Mouse (Mus musculus) liver, embryonic 15.5 days (tissue): ENCODE data around the gene Lst1. TPM values are rescaled to one million over a fixed set of nuclear protein-coding genes. Genes with fewer than 3 reads are reported as not detected.
A peak's percentile ranks its signal among the peaks of the same experiment; 100 is the strongest.
"Not testable (repeated sequence)": the region's sequence is repeated elsewhere in the genome, so short reads cannot be mapped to it uniquely, and the experiment has no call there.

Experiments
- ATAC-seq: fragments of 200-750 bp; cut with Nextera tagmentation; 2 replicates; pipeline ENCODE4 v1.8.0; 2017; ENCODE audit warnings: moderate number of reproducible peaks, mild to moderate bottlenecking, moderate library complexity; ENCODE audit not compliant: insufficient read depth
- H3K27ac ChIP-seq: fragments of 300-500 bp; sonication (generic); replicated peaks from 2 replicates; pipeline ENCODE4 v1.5.1; 2015; ENCODE audit warnings: mild to moderate bottlenecking, inconsistent platforms
- H3K27me3 ChIP-seq: fragments of 300-500 bp; sonication (generic); 2 replicates; pipeline ENCODE4 v1.6.1; 2015; ENCODE audit warnings: mild to moderate bottlenecking, inconsistent platforms
- H3K36me3 ChIP-seq: fragments of 300-500 bp; sonication (generic); replicated peaks from 2 replicates; pipeline ENCODE4 v1.6.1; 2015; ENCODE audit warnings: moderate library complexity, mild to moderate bottlenecking, inconsistent platforms
- H3K4me1 ChIP-seq: fragments of 300-500 bp; sonication (generic); replicated peaks from 2 replicates; pipeline ENCODE4 v1.6.1; 2015; ENCODE audit warnings: inconsistent platforms
- H3K4me2 ChIP-seq: fragments of 300-500 bp; sonication (generic); 2 replicates; pipeline ENCODE4 v1.6.1; 2015; ENCODE audit warnings: moderate library complexity, mild to moderate bottlenecking, inconsistent platforms
- H3K4me3 ChIP-seq: fragments of 300-500 bp; sonication (generic); replicated peaks from 2 replicates; pipeline ENCODE4 v1.5.1; 2015; ENCODE audit warnings: mild to moderate bottlenecking, inconsistent platforms
- H3K9ac ChIP-seq: fragments of 300-500 bp; sonication (generic); 2 replicates; pipeline ENCODE4 v1.6.1; 2015; ENCODE audit warnings: moderate library complexity, mild to moderate bottlenecking, inconsistent platforms
- H3K9me3 ChIP-seq: fragments of 300-500 bp; sonication (generic); replicated peaks from 2 replicates; pipeline ENCODE4 v1.6.1; 2016; ENCODE audit warnings: inconsistent platforms
- WGBS: fragments of 180-500 bp; shearing (Covaris S2); methylation state at CpG from one replicate; pipeline ENCODE4 v1.1.7; 2015; ENCODE audit warnings: mixed read lengths; ENCODE audit not compliant: insufficient replicate concordance; 5-methylcytosine and 5-hydroxymethylcytosine counted together
- polyA plus RNA-seq: library from polyadenylated mRNA; unstranded; fragments of >200 nt; fragmentation: Nextera tagmentation; extraction: Ambion mirVana; gene quantifications from 2 replicates; pipeline ENCODE4 v1.2.1, GENCODE M21; 2015

Gene Lst1
- 40.1 and 40.2 TPM in 2 replicates for polyA plus RNA-seq

DNA sequence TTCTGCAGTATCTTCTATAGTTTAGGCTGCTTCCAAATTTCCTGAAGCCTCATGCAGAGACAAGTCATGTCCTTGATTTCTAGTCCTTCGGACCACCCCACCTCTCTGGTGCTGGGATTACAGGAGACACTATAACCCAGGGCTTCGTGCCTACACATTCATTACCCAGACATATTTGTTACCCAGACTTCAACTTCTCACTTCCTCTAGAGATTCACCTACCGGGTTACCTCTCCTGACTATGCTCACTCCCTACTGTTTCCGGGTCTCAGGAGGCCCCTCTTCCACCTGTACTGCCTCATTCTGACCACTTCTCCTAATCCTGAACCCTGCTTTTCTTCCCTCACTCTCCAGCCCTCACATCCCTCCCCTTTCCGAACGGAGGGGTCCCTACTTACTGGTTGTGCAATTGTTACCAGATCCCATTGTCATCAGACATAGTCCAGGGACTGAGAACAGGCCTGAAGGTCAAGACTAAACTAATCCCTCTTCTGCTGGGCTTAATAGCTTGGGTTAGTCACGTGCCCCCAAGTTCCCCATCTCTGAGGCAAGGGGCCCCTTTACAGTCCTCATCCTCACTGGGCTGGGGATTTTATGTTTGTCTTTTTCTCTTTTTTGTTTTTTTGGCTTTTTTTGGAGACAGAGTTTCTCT, at the start of gene Lst1:
Lst1 (minus strand) TSS at position 481 of the 652 bp plus-strand sequence.
- H3K4me3 ChIP-seq: peak within 1 kb of the TSS; percentile 54
- whole genome bisulfite sequencing: 31% methylated on average over 7 of the region's 7 CpGs
- H3K4me2 ChIP-seq: peak within 1 kb of the TSS; percentile 21
- no peaks in the 10 kb centered on the region for H3K9me3 ChIP-seq
- H3K36me3 ChIP-seq: no peaks in the 10 kb centered on the region
- peaks cover 29% of the 10 kb centered on the region for H3K4me1 ChIP-seq
- no peak for ATAC-seq
- H3K27me3 ChIP-seq: no peaks in the 10 kb centered on the region
- H3K27ac ChIP-seq: peak within 1 kb of the TSS; percentile 74
- H3K9ac ChIP-seq: no peak within 1 kb of the TSS

DNA sequence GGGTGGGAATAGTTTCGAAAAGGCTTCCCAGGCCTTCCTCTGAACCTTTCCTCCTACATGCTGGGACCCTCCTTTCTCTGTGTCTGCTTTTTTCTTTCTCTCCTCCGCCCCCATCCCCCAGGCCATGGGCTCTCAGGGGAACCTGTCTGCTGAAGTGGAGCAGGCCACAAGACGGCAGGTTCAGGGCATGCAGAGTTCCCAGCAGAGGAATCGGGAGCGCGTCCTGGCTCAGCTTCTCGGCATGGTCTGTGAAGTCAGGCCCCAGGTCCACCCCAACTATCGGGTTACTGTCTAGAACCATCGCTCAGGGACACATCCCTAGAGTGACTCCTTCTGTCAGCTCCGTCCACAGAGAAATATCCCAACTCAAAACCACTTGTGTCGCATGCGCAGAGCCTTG, 49.3 kb upstream of the Lst1 start:
- peaks cover 51% of the 10 kb centered on the region for H3K4me1 ChIP-seq
- no peak for ATAC-seq
- WGBS: 77% methylated on average over 12 of the region's 12 CpGs

GRCm38 (mm10) chr17:35236996-35237395, 48.8 kb upstream of the Lst1 start:
- H3K4me1 ChIP-seq: peaks cover 56% of the 10 kb centered on the region
- no peak overlapping the region for H3K4me3 ChIP-seq
- no peak overlapping the region for H3K27ac ChIP-seq
- ATAC-seq: no peak
- H3K9me3 ChIP-seq: no peaks in the 10 kb centered on the region
- H3K9ac ChIP-seq: no peak overlapping the region
- peak overlapping the region; percentile 95; the same call in 1 of the 2 replicates for H3K4me2 ChIP-seq
- no peaks in the 10 kb centered on the region for H3K27me3 ChIP-seq
- WGBS: 81% methylated on average over 9 of the region's 9 CpGs
- peaks cover 13% of the 10 kb centered on the region; the same call in 1 of the 2 replicates for H3K36me3 ChIP-seq

More for the DNA sequence above, 49.3 kb upstream of the Lst1 start:
- no peak overlapping the region for H3K4me2 ChIP-seq
- H3K4me3 ChIP-seq: no peak overlapping the region
- H3K27ac ChIP-seq: no peak overlapping the region
- H3K27me3 ChIP-seq: no peaks in the 10 kb centered on the region
- peaks cover 13% of the 10 kb centered on the region; the same call in 1 of the 2 replicates for H3K36me3 ChIP-seq
- H3K9me3 ChIP-seq: no peaks in the 10 kb centered on the region
- H3K9ac ChIP-seq: no peak overlapping the region

DNA sequence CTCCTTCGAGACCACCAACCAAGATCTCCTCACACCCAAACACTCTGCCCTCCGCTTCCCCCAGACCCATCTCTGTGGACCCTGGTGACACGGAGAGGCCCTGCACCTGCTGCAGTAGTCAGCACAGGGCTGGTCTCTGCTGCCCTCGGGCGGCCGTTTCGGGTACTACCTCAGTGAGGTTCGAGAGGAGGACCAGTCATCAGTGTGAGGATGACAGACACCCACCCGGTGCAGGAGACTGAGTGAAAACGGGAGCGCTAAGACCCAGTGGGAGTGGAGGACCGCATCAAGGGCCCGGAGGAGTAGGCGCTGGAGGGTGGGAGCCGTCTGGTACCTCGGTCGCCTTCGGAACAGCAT, 48.1 kb upstream of the Lst1 start:
- Histone ChIP-seq H3K9me3 (no peaks in the 10 kb centered on the region), H3K4me3 (peak overlapping the region; percentile 69), H3K27ac (peak overlapping the region; percentile 93), H3K4me2 (peak overlapping the region; percentile 95), H3K4me1 (peaks cover 62% of the 10 kb centered on the region), H3K36me3 (peaks cover 14% of the 10 kb centered on the region), H3K27me3 (no peaks in the 10 kb centered on the region), H3K9ac (peak overlapping the region; percentile 78)
- ATAC-seq: peak; percentile 61
- under 1% methylated on average over 18 of the region's 18 CpGs for WGBS

- Histone ChIP-seq H3K27ac (peak within 1 kb of the TSS; percentile 93), H3K36me3 (peaks cover 19% of the 10 kb centered on the region), H3K27me3 (no peaks in the 10 kb centered on the region), H3K4me2 (peak within 1 kb of the TSS; percentile 95), H3K4me1 (peaks cover 63% of the 10 kb centered on the region), H3K9me3 (no peaks in the 10 kb centered on the region), H3K9ac (peak within 1 kb of the TSS; percentile 78), H3K4me3 (peak within 1 kb of the TSS; percentile 69)
- under 1% methylated on average over 35 of the region's 35 CpGs for WGBS
- peak; percentile 75 for ATAC-seq
Measured at GRCm38 (mm10) chr17:35235614-35236389, 47.6 kb upstream of the Lst1 start, which contains the start of gene Nfkbil1. TSS of gene Nfkbil1 (minus strand) at chr17:35235792.

- Histone ChIP-seq H3K4me3 (peak overlapping the region; percentile 69), H3K9ac (peak overlapping the region; percentile 78), H3K4me1 (peaks cover 57% of the 10 kb centered on the region), H3K9me3 (no peaks in the 10 kb centered on the region), H3K4me2 (peak overlapping the region; percentile 95), H3K27me3 (no peaks in the 10 kb centered on the region), H3K27ac (peak overlapping the region; percentile 93), H3K36me3 (peaks cover 26% of the 10 kb centered on the region)
- WGBS: 1% methylated on average over 31 of the region's 31 CpGs
- 0 out of 2 replicates have a peak, but pooled peaks have one; percentile 2 for ATAC-seq
Measured at GRCm38 (mm10) chr17:35234903-35235302, 46.7 kb upstream of the Lst1 start.

GRCm38 (mm10) chr17:35234090-35234489, 45.9 kb upstream of the Lst1 start:
- H3K4me2 ChIP-seq: peak overlapping the region; percentile 95
- H3K36me3 ChIP-seq: peaks cover 34% of the 10 kb centered on the region
- H3K9me3 ChIP-seq, H3K27me3 ChIP-seq, H3K9ac ChIP-seq, ATAC-seq: not testable (repeated sequence)
- peak overlapping the region; percentile 69 for H3K4me3 ChIP-seq
- peaks cover 54% of the 10 kb centered on the region for H3K4me1 ChIP-seq
- H3K27ac ChIP-seq: peak overlapping the region; percentile 93
- WGBS: 64% methylated on average over 7 of the region's 7 CpGs

DNA sequence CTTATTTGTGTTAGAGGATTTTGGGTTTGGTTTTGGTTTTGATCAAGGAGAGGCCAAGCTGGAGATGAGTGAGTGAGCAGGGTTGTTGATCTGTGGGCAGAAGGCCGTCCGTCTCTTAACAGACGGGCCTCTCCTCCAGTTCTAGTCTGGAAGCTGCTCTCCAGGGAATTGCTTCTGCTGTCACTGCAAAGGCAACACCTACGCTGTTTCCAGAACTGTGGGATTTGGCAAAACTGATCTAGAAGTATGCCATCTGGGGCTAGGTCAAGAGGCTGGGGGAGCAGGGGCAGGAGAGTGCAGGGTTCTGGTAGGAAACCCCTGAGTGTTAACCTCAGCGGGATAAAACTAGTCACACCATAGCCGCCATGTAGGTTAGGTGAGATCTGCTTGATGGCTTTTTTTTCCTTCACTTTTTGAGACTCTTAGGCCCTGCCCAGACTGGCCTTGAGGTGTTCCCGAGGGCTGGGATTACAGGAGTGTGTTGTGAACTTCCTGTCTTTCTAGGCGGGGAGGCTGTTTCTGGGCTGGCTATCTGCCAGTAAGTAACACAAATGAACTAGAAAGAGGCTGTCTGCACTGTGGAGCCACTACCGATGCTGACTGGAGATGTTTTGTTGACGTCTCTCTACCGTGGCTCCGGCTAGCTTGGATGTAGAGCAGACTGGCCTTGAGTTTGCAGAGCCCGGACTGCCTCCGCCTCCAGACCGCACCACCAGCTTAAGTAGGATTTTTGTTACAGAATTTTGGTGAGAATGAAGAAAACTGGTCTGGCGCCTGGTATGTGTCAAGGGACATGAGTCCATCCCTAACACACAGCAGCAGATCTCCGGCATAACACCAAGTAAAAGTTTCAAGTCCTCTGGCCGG, 45.1 kb upstream of the Lst1 start, which contains the start of gene Atp6v1g2:
Atp6v1g2 (plus strand) TSS at position 547 of the 867 bp plus-strand sequence.
- peaks cover 54% of the 10 kb centered on the region for H3K4me1 ChIP-seq
- ATAC-seq: no peak
- H3K9ac ChIP-seq: no peak within 1 kb of the TSS; the same call in 1 of the 2 replicates
- H3K27me3 ChIP-seq: no peaks in the 10 kb centered on the region
- peak within 1 kb of the TSS; percentile 69 for H3K4me3 ChIP-seq
- 62% methylated on average over 18 of the region's 18 CpGs for WGBS
- H3K36me3 ChIP-seq: peaks cover 41% of the 10 kb centered on the region
- H3K9me3 ChIP-seq: no peaks in the 10 kb centered on the region
- peak within 1 kb of the TSS; percentile 93 for H3K27ac ChIP-seq
- peak within 1 kb of the TSS; percentile 95 for H3K4me2 ChIP-seq

DNA sequence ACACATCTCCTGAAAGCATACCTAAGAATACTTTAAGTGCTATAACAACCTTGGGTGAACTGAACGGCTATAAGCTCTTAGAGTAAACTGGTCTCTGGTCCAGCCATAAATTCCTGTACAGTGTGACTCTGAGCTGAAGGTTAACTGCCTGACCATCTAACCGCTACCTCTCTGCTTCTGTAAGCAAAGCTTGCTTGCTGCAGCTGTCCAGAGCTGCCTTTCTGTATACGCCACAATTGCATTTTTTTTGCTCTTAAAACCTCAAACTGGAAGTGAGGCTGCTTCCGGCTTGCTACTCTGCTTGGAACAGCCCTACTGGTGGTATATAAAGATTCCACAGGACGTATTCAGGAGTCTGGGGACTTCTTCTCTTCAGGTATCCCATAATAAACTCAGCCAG, 44.4 kb upstream of the Lst1 start:
- Histone ChIP-seq H3K36me3 (peaks cover 48% of the 10 kb centered on the region), H3K4me3 (peak overlapping the region; percentile 12), H3K9ac (no peak overlapping the region), H3K9me3 (no peaks in the 10 kb centered on the region), H3K4me1 (peaks cover 54% of the 10 kb centered on the region), H3K27ac (0 out of 2 replicates have a peak overlapping the region, but pooled peaks have one; percentile 93), H3K27me3 (no peaks in the 10 kb centered on the region), H3K4me2 (peak overlapping the region; percentile 95)
- 57% methylated on average over 5 of the region's 5 CpGs for WGBS
- ATAC-seq: no peak

GRCm38 (mm10) chr17:35232043-35232442, 43.8 kb upstream of the Lst1 start:
- 0 out of 2 replicates have a peak overlapping the region, but pooled peaks have one; percentile 93 for H3K27ac ChIP-seq
- peaks cover 54% of the 10 kb centered on the region for H3K4me1 ChIP-seq
- no peaks in the 10 kb centered on the region for H3K9me3 ChIP-seq
- no peaks in the 10 kb centered on the region for H3K27me3 ChIP-seq
- peak overlapping the region; percentile 6; the same call in 1 of the 2 replicates for H3K9ac ChIP-seq
- ATAC-seq: no peak
- peaks cover 52% of the 10 kb centered on the region for H3K36me3 ChIP-seq
- peak overlapping the region; percentile 12 for H3K4me3 ChIP-seq
- WGBS: 6% methylated on average over 12 of the region's 12 CpGs
- peak overlapping the region; percentile 95 for H3K4me2 ChIP-seq
